Mouse (Mus musculus): ENCODE data around the gene Sgsm1. TPM values are rescaled to one million over a fixed set of nuclear protein-coding genes. Genes with fewer than 3 reads are reported as not detected.

Sgsm1 gene
- 14.8 and 15.0 TPM in 2 replicates for polyA plus RNA-seq (2014; fragmentation: Nextera tagmentation; extraction: Ambion mirVana)

DNA sequence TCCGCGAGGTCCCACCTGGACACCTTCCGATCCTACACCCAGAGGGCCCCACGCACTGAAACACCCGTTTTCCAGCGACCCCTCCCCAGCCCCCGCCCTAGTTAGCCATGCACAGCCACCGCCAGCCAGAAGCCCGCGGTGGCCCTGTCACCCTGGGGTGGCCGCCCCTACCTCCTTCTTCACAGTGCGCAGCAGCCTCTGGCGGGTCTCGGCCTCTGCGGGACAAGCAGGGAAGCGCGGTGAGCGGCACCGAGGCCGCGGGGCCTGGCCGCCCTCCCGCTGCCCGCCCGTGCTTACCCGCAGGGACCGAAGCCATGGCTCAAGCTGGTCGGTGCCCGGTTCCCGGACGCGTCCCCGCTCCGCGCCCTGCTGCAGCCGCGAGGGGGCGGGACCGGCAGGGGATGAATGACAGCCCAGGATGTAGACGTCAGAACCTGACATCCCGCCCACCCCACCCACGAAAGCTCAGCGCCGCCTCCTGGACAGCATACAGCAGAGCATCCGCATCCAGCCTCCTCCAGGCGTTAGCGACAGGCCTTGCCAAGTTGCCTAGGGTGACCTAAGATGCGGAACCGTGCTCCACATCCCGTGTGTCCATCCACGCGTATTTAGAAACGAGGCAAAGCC lies at the start of gene Sgsm1:
Gene Sgsm1, minus strand, starts transcription at position 410 of the 627 bp plus-strand sequence.
- H3K27me3 ChIP-seq (ENCODE audit: control insufficient read depth, insufficient read depth, low read length) = no peaks in the 10 kb centered on the region

DNA sequence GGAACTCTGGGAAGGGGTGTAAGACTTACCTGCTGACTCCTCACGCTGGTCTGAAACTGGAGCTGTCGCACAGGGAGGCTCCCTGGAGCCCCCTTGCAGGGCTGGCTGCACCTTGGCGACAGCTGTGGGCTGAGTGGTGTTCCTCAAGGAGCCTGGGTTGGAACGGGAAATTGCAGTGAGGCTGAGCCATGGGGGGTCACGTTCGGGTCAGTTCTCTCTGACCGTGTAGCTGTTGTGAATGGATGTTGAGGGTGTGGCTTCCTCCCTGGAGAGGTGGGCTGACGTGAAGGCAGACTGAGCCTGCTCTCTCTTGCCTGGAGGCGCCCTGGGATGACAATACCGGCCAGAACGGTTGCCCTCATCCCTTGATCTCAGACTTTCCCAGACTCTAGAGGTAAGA lies 48.2 kb upstream of the Sgsm1 start:
- DNase-seq (ENCODE audit: low spot score) (no peak), ATAC-seq (ENCODE audit: low FRiP score) (no peak)
- Histone ChIP-seq H3K27ac (no peak overlapping the region), H3K4me1 (replicated peaks; ENCODE audit: control insufficient read depth, insufficient read depth, low read length) (peaks cover 13% of the 10 kb centered on the region; the same call in 1 of the 2 replicates), H3K27me3 (ENCODE audit: control insufficient read depth, insufficient read depth, low read length) (peaks cover under 1% of the 10 kb centered on the region; the same call in 1 of the 2 replicates), H3K9ac (no peak overlapping the region), H3K9me3 (ENCODE audit: control insufficient read depth, low read length) (no peaks in the 10 kb centered on the region), H3K36me3 (replicated peaks; ENCODE audit: control insufficient read depth, insufficient read depth) (no peaks in the 10 kb centered on the region), H3K4me2 (replicated peaks) (no peak overlapping the region), H3K4me3 (replicated peaks; ENCODE audit: low read length) (no peak overlapping the region)
- WGBS = 7% methylated on average over 11 of the region's 11 CpGs

More for the DNA sequence above, at the start of gene Sgsm1:
- Histone ChIP-seq H3K9ac (peak within 1 kb of the TSS; percentile 90), H3K4me1 (replicated peaks; ENCODE audit: control insufficient read depth, insufficient read depth, low read length) (peaks cover 45% of the 10 kb centered on the region), H3K27ac (peak within 1 kb of the TSS; percentile 53; the same call in 1 of the 2 replicates), H3K4me2 (replicated peaks) (peak within 1 kb of the TSS; percentile 84), H3K9me3 (ENCODE audit: control insufficient read depth, low read length) (no peaks in the 10 kb centered on the region), H3K4me3 (replicated peaks; ENCODE audit: low read length) (peak within 1 kb of the TSS; percentile 67), H3K36me3 (replicated peaks; ENCODE audit: control insufficient read depth, insufficient read depth) (no peaks in the 10 kb centered on the region)
- ATAC-seq (ENCODE audit: low FRiP score) (peak; percentile 79), DNase-seq (ENCODE audit: low spot score) (peak; percentile 85)
- WGBS = 1% methylated on average over 53 of the region's 53 CpGs

DNA sequence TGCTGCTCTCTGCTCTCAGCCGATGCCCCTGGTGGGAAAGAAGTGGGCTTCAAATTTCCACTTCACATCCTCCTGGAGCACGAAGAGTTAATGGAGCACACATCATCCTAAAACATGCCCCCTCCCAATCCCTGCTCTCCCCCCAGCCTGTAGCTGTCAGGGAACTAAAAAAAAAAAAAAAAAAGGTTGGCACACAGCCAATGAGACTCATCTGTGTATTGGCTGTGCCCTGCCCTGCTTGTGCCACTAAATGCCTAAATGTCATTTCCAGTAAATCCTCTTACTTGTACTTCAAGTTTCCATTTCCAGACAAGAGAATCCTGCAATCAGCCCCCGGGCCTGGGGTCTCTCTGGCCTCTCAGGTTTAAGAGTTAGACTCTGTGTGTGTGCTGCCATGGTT lies 47.1 kb upstream of the Sgsm1 start:
- H3K4me2 ChIP-seq (replicated peaks) = no peak overlapping the region
- 55% methylated on average over 3 of the region's 3 CpGs for WGBS
- no peak for ATAC-seq (ENCODE audit: low FRiP score)
- H3K9ac ChIP-seq = no peak overlapping the region
- H3K36me3 ChIP-seq (replicated peaks; ENCODE audit: control insufficient read depth, insufficient read depth) = no peaks in the 10 kb centered on the region
- H3K27me3 ChIP-seq (ENCODE audit: control insufficient read depth, insufficient read depth, low read length) = peaks cover 12% of the 10 kb centered on the region; the same call in 1 of the 2 replicates
- H3K9me3 ChIP-seq (ENCODE audit: control insufficient read depth, low read length) = no peaks in the 10 kb centered on the region
- DNase-seq (ENCODE audit: low spot score) = no peak
- H3K4me1 ChIP-seq (replicated peaks; ENCODE audit: control insufficient read depth, insufficient read depth, low read length) = peaks cover 14% of the 10 kb centered on the region; the same call in 1 of the 2 replicates
- H3K4me3 ChIP-seq (replicated peaks; ENCODE audit: low read length) = no peak overlapping the region
- no peak overlapping the region for H3K27ac ChIP-seq

DNA sequence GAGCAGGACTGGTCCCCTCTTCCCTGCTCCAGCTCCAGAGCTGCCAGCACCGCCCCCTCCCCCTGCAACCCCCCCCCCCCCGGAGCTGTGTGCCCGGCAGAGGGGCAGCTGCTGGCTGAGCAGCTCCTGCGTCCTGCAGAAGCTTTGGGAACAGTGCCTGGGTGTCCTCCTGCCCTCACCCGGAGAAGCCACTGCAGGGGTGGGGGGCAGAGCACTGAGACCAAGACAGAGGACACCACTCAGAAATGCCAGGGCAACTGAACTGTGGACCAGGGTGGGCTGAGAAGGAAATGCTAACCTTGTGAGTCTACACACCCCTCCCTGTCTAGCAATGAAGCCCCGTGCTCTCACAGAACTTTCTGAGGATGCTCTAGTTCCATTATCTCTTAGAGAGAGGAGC lies 46.6 kb upstream of the Sgsm1 start, which contains the start of gene Aym1:
Gene Aym1, plus strand, starts transcription at position 109 of the 400 bp plus-strand sequence.
- no peak; the same call in 1 of the 2 replicates for ATAC-seq (ENCODE audit: low FRiP score)
- WGBS = 22% methylated on average over 4 of the region's 6 CpGs
- H3K27me3 ChIP-seq (ENCODE audit: control insufficient read depth, insufficient read depth, low read length) = peaks cover 17% of the 10 kb centered on the region; the same call in 1 of the 2 replicates

DNA sequence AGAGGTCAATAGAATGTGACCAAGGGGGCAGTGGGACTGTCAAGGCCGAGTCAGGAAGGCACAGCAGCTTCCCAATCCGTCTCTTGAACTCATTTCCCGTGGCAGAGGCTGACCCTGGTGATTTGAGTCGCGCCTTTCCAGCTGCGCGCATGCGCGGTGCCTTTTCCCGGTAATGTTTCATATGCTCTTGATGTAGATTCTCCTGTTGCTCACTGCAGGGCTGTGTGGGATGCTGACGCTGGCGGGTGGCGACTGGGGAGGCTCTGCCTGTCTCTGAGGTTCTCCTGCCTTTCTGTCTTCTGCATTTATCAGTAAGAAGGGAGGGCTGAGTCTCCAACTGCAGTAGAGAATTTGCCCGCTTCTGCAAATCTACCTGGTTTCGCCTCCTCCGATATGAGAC lies 43.7 kb upstream of the Sgsm1 start:
- no peak overlapping the region for H3K27ac ChIP-seq
- DNase-seq (ENCODE audit: low spot score) = no peak
- peaks cover 24% of the 10 kb centered on the region; the same call in 1 of the 2 replicates for H3K27me3 ChIP-seq (ENCODE audit: control insufficient read depth, insufficient read depth, low read length)
- no peaks in the 10 kb centered on the region for H3K36me3 ChIP-seq (replicated peaks; ENCODE audit: control insufficient read depth, insufficient read depth)
- H3K4me1 ChIP-seq (replicated peaks; ENCODE audit: control insufficient read depth, insufficient read depth, low read length) = peaks cover 29% of the 10 kb centered on the region; the same call in 1 of the 2 replicates
- 41% methylated on average over 16 of the region's 16 CpGs for WGBS
- no peak overlapping the region; the same call in 1 of the 2 replicates for H3K4me2 ChIP-seq (replicated peaks)
- no peaks in the 10 kb centered on the region for H3K9me3 ChIP-seq (ENCODE audit: control insufficient read depth, low read length)
- no peak for ATAC-seq (ENCODE audit: low FRiP score)
- no peak overlapping the region for H3K4me3 ChIP-seq (replicated peaks; ENCODE audit: low read length)
- H3K9ac ChIP-seq = no peak overlapping the region

More for the DNA sequence above, 46.6 kb upstream of the Sgsm1 start, which contains the start of gene Aym1:
- Histone ChIP-seq H3K9me3 (ENCODE audit: control insufficient read depth, low read length) (no peaks in the 10 kb centered on the region), H3K4me2 (replicated peaks) (no peak within 1 kb of the TSS), H3K27ac (no peak within 1 kb of the TSS), H3K36me3 (replicated peaks; ENCODE audit: control insufficient read depth, insufficient read depth) (no peaks in the 10 kb centered on the region), H3K9ac (no peak within 1 kb of the TSS), H3K4me1 (replicated peaks; ENCODE audit: control insufficient read depth, insufficient read depth, low read length) (peaks cover 19% of the 10 kb centered on the region; the same call in 1 of the 2 replicates), H3K4me3 (replicated peaks; ENCODE audit: low read length) (no peak within 1 kb of the TSS)
- DNase-seq (ENCODE audit: low spot score) = no peak

DNA sequence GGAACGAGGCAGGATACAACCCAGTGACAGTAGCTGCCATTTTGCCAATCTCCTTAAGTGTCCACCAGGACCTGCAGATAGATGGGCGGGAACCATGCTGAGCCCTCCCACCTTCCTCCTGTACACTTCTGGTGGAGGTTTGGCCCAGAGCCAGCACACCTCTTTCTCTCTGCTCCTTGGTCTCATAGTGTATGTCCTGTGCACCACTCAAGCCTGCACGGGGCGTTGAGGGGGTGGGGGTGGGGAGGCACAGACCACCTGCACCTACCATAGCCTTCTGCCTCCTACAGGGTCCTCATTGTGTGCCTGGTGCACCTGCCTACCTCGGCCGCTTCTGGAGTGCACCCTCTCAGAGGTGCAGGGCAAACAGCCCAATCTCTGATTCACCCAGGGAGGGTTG lies 42.0 kb upstream of the Sgsm1 start:
- DNase-seq (ENCODE audit: low spot score) (no peak), ATAC-seq (ENCODE audit: low FRiP score) (no peak)
- Histone ChIP-seq H3K9me3 (ENCODE audit: control insufficient read depth, low read length) (no peaks in the 10 kb centered on the region), H3K9ac (no peak overlapping the region), H3K27ac (no peak overlapping the region), H3K27me3 (ENCODE audit: control insufficient read depth, insufficient read depth, low read length) (peaks cover 36% of the 10 kb centered on the region), H3K4me2 (replicated peaks) (no peak overlapping the region), H3K4me3 (replicated peaks; ENCODE audit: low read length) (no peak overlapping the region), H3K4me1 (replicated peaks; ENCODE audit: control insufficient read depth, insufficient read depth, low read length) (peaks cover 28% of the 10 kb centered on the region; the same call in 1 of the 2 replicates), H3K36me3 (replicated peaks; ENCODE audit: control insufficient read depth, insufficient read depth) (no peaks in the 10 kb centered on the region)
- WGBS = 68% methylated on average over 6 of the region's 6 CpGs

DNA sequence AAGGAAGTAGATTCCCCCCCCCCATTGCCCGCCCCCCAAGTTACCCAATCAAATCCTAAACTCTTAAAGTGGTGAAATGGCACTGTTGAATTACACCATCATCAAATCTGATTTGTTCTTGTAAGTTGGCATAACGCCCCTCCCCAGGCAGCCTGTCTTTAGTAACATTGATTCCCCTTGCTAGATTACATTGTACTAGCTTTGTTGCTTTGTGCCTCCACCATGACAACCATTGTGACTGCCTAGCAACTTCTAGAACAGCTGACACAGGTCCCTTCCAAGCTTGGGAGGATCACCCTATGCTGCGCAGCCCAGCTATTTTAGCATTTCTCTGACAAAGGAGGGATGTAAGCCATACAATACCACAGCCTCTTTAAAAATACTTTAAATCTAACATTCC lies 41.2 kb upstream of the Sgsm1 start:
- ATAC-seq (ENCODE audit: low FRiP score) (peak; percentile 35; the same call in 1 of the 2 replicates), DNase-seq (ENCODE audit: low spot score) (peak; percentile 63)
- Histone ChIP-seq H3K9me3 (ENCODE audit: control insufficient read depth, low read length) (no peaks in the 10 kb centered on the region), H3K4me1 (replicated peaks; ENCODE audit: control insufficient read depth, insufficient read depth, low read length) (peaks cover 20% of the 10 kb centered on the region; the same call in 1 of the 2 replicates), H3K9ac (no peak overlapping the region), H3K27me3 (ENCODE audit: control insufficient read depth, insufficient read depth, low read length) (peaks cover 44% of the 10 kb centered on the region), H3K36me3 (replicated peaks; ENCODE audit: control insufficient read depth, insufficient read depth) (no peaks in the 10 kb centered on the region), H3K27ac (no peak overlapping the region), H3K4me3 (replicated peaks; ENCODE audit: low read length) (no peak overlapping the region), H3K4me2 (replicated peaks) (no peak overlapping the region)
- 21% methylated on average over 3 of the region's 3 CpGs for WGBS

DNA sequence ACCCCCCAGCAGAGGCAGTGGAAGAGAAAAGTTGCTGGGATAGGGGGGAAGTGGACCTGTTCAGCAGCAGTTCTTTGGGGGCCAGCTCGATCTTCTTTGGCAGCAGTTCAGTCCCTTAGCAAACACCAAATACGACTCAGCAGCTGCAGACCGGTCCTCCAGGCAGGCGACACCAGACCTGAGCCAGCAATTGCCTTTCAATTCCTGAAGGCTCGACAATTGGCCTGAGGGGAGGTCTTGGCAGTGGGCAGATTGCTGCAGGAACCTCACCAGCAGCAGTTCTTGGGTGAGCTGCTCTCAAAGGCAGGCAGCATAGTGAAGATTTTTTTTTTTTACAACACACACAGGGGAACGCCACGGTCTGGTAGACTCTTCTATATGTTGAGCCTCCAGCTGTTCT lies 39.2 kb upstream of the Sgsm1 start:
- no peaks in the 10 kb centered on the region for H3K36me3 ChIP-seq (replicated peaks; ENCODE audit: control insufficient read depth, insufficient read depth)
- no peak overlapping the region for H3K4me2 ChIP-seq (replicated peaks)
- peaks cover 20% of the 10 kb centered on the region; the same call in 1 of the 2 replicates for H3K4me1 ChIP-seq (replicated peaks; ENCODE audit: control insufficient read depth, insufficient read depth, low read length)
- no peak overlapping the region for H3K27ac ChIP-seq
- 6% methylated on average over 7 of the region's 7 CpGs for WGBS
- no peak overlapping the region for H3K9ac ChIP-seq
- peaks cover 64% of the 10 kb centered on the region for H3K27me3 ChIP-seq (ENCODE audit: control insufficient read depth, insufficient read depth, low read length)
- H3K4me3 ChIP-seq (replicated peaks; ENCODE audit: low read length) = no peak overlapping the region
- no peak for DNase-seq (ENCODE audit: low spot score)
- H3K9me3 ChIP-seq (ENCODE audit: control insufficient read depth, low read length) = no peaks in the 10 kb centered on the region
- no peak for ATAC-seq (ENCODE audit: low FRiP score)

DNA sequence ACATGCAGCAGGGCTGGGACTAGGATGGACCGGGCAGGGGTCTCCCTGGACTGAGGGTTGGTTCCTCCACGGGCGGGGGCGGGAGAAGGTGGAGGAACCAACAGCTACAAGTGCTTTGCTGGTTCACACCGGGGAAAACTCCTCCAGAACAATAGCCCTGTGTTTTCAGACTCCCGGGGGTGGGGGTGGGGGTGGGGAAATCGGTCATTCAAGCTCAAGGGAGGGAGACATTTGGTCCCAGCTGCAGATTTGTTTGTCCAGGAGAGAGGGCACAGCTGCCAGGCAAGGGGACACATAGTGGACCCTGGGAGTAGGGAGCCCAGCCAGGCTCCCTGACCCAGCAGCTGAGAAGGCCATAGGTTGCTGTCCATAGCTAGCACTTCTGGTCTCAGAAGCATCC lies 38.6 kb upstream of the Sgsm1 start:
- peaks cover 20% of the 10 kb centered on the region; the same call in 1 of the 2 replicates for H3K4me1 ChIP-seq (replicated peaks; ENCODE audit: control insufficient read depth, insufficient read depth, low read length)
- no peak overlapping the region for H3K4me2 ChIP-seq (replicated peaks)
- H3K9ac ChIP-seq = no peak overlapping the region
- H3K9me3 ChIP-seq (ENCODE audit: control insufficient read depth, low read length) = no peaks in the 10 kb centered on the region
- no peaks in the 10 kb centered on the region for H3K36me3 ChIP-seq (replicated peaks; ENCODE audit: control insufficient read depth, insufficient read depth)
- no peak overlapping the region for H3K27ac ChIP-seq
- peaks cover 69% of the 10 kb centered on the region for H3K27me3 ChIP-seq (ENCODE audit: control insufficient read depth, insufficient read depth, low read length)
- 0 out of 2 replicates have a peak, but pooled peaks have one; percentile 7 for ATAC-seq (ENCODE audit: low FRiP score)
- DNase-seq (ENCODE audit: low spot score) = no peak
- 7% methylated on average over 7 of the region's 7 CpGs for WGBS
- no peak overlapping the region for H3K4me3 ChIP-seq (replicated peaks; ENCODE audit: low read length)
